Mouse (Mus musculus): ENCODE data around the gene Fmo1. TPM values are rescaled to one million over a fixed set of nuclear protein-coding genes. Genes with fewer than 3 reads are reported as not detected.

Fmo1 gene
- polyA plus RNA-seq, 1 experiment: 7.1 TPM

GRCm38 (mm10) chr1:162859996-162860605 is 6.3 kb downstream of the Fmo1 start:
- no peaks in the 10 kb centered on the region for H3K27me3 ChIP-seq (ENCODE audit: control insufficient read depth, insufficient read depth, low read length)
- no peak overlapping the region for H3K4me3 ChIP-seq (replicated peaks; ENCODE audit: insufficient read depth, low read depth, low read length)
- no peaks in the 10 kb centered on the region for H3K4me1 ChIP-seq (ENCODE audit: control insufficient read depth, insufficient read depth, low read length)
- H3K27ac ChIP-seq (ENCODE audit: insufficient read depth, low read length): no peak overlapping the region
- DNase-seq: peak in 1 of 2 experiments; percentile 3
- 21% methylated on average over 9 of the region's 9 CpGs for WGBS
- TF ChIP-seq CTCF (IDR thresholded peaks at IDR 0.05; ENCODE audit: borderline replicate concordance, insufficient read depth, low read depth, low read length) (no peak), POLR2A (IDR thresholded peaks at IDR 0.05; ENCODE audit: borderline replicate concordance, insufficient read depth, low read length) (no peak)

DNA sequence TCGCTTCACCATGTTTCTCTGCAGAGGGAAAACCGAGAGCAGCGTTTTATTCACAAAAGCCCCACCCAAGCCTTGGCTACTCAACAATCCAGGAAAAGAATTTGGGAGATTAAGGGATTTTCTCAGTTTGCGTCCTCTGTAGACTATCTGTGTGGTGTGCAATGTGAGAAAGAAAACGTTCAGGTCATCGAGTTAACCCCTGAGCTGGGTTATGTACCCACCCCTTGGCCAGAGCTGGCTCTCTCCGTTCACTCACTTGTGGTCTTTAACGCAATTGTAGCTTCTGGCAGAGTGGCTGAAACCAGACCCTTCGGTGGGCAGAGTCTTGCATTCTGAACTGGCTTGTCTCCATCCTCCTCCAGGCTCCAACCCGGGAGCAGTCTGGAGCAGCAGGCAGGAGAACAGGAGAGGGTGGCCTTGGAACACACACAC is 6.8 kb downstream of the Fmo1 start:
- Histone ChIP-seq H3K4me1 (ENCODE audit: control insufficient read depth, insufficient read depth, low read length) (no peaks in the 10 kb centered on the region), H3K4me3 (replicated peaks; ENCODE audit: insufficient read depth, low read depth, low read length) (no peak overlapping the region), H3K27ac (ENCODE audit: insufficient read depth, low read length) (no peak overlapping the region), H3K27me3 (ENCODE audit: control insufficient read depth, insufficient read depth, low read length) (no peaks in the 10 kb centered on the region)
- TF ChIP-seq POLR2A (IDR thresholded peaks at IDR 0.05; ENCODE audit: borderline replicate concordance, insufficient read depth, low read length) (no peak), CTCF (IDR thresholded peaks at IDR 0.05; ENCODE audit: borderline replicate concordance, insufficient read depth, low read depth, low read length) (no peak)
- WGBS: 20% methylated on average over 10 of the region's 10 CpGs
- DNase-seq: no peak

DNA sequence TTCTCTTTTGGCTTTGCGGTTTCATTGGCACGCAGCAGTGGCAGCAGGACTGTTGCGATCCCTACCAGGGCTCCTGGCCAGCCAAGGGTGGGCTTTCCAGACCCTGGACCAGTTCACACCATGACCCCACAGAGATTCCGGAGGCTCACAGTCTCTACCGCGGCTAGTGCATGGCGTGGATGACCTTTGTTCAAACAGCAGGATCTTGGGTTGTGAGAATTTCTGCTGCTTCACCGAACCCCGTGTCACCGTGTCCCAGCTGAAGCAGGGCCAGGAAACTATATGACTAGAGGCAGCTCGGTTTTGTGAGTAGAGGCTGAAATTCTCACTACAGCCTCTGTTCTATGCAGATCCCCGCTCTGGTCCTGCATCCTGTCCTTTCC is 7.7 kb downstream of the Fmo1 start:
- WGBS: 6% methylated on average over 12 of the region's 12 CpGs
- peak overlapping the region; percentile 46 for H3K4me3 ChIP-seq (replicated peaks; ENCODE audit: insufficient read depth, low read depth, low read length)

GRCm38 (mm10) chr1:162857766-162858747 is 8.4 kb downstream of the Fmo1 start:
- DNase-seq: no peak
- Histone ChIP-seq H3K27me3 (ENCODE audit: control insufficient read depth, insufficient read depth, low read length) (no peaks in the 10 kb centered on the region), H3K4me1 (ENCODE audit: control insufficient read depth, insufficient read depth, low read length) (no peaks in the 10 kb centered on the region), H3K27ac (ENCODE audit: insufficient read depth, low read length) (no peak overlapping the region), H3K4me3 (replicated peaks; ENCODE audit: insufficient read depth, low read depth, low read length) (no peak overlapping the region)
- TF ChIP-seq CTCF (IDR thresholded peaks at IDR 0.05; ENCODE audit: borderline replicate concordance, insufficient read depth, low read depth, low read length) (no peak), POLR2A (IDR thresholded peaks at IDR 0.05; ENCODE audit: borderline replicate concordance, insufficient read depth, low read length) (no peak)
- WGBS: 32% methylated on average over 18 of the region's 18 CpGs

More for the DNA sequence above, 7.7 kb downstream of the Fmo1 start:
- TF ChIP-seq POLR2A (IDR thresholded peaks at IDR 0.05; ENCODE audit: borderline replicate concordance, insufficient read depth, low read length): no peak
- TF ChIP-seq CTCF (IDR thresholded peaks at IDR 0.05; ENCODE audit: borderline replicate concordance, insufficient read depth, low read depth, low read length): no peak
- no peaks in the 10 kb centered on the region for H3K4me1 ChIP-seq (ENCODE audit: control insufficient read depth, insufficient read depth, low read length)
- DNase-seq: peak in 1 of 2 experiments; percentile 3
- H3K27me3 ChIP-seq (ENCODE audit: control insufficient read depth, insufficient read depth, low read length): no peaks in the 10 kb centered on the region
- H3K27ac ChIP-seq (ENCODE audit: insufficient read depth, low read length): no peak overlapping the region

- Histone ChIP-seq H3K27me3 (ENCODE audit: control insufficient read depth, insufficient read depth, low read length) (no peaks in the 10 kb centered on the region), H3K4me1 (ENCODE audit: control insufficient read depth, insufficient read depth, low read length) (no peaks in the 10 kb centered on the region), H3K4me3 (replicated peaks; ENCODE audit: insufficient read depth, low read depth, low read length) (no peak overlapping the region), H3K27ac (ENCODE audit: insufficient read depth, low read length) (no peak overlapping the region)
- no peak for TF ChIP-seq CTCF (IDR thresholded peaks at IDR 0.05; ENCODE audit: borderline replicate concordance, insufficient read depth, low read depth, low read length)
- TF ChIP-seq POLR2A (IDR thresholded peaks at IDR 0.05; ENCODE audit: borderline replicate concordance, insufficient read depth, low read length): no peak
- no peak for DNase-seq
- WGBS: 71% methylated on average over 3 of the region's 3 CpGs
These were observed 12.5 kb downstream of the Fmo1 start for GRCm38 (mm10) chr1:162853812-162854482.

GRCm38 (mm10) chr1:162847554-162847953 is 18.9 kb downstream of the Fmo1 start:
- H3K27ac ChIP-seq (ENCODE audit: insufficient read depth, low read length): no peak overlapping the region
- 98% methylated on average over 6 of the region's 6 CpGs for WGBS
- H3K4me1 ChIP-seq (ENCODE audit: control insufficient read depth, insufficient read depth, low read length): no peaks in the 10 kb centered on the region
- no peak overlapping the region for H3K4me3 ChIP-seq (replicated peaks; ENCODE audit: insufficient read depth, low read depth, low read length)
- H3K27me3 ChIP-seq (ENCODE audit: control insufficient read depth, insufficient read depth, low read length): no peaks in the 10 kb centered on the region; the same call in 1 of the 2 replicates
- no peak for TF ChIP-seq CTCF (IDR thresholded peaks at IDR 0.05; ENCODE audit: borderline replicate concordance, insufficient read depth, low read depth, low read length)
- TF ChIP-seq POLR2A (IDR thresholded peaks at IDR 0.05; ENCODE audit: borderline replicate concordance, insufficient read depth, low read length): no peak
- DNase-seq: no peak

DNA sequence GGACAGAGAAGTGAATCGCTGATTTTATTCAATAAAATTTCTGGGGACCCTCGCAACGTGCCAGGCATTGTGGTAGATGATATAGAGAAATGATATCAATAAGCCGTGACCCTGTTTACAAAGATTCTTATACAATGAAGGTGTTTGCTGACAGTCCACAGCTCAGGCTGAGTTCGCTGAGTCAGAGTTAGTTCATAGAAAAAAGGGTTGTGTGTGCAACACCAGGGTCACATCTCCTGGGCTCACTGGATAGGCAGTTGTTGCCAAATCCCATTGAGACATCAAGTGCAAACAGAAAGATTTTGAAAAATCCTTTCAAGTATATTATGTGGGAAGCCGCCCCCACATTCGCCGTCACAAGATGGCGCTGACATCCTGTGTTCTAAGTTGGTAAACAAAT is 26.2 kb downstream of the Fmo1 start:
- TF ChIP-seq POLR2A (IDR thresholded peaks at IDR 0.05; ENCODE audit: borderline replicate concordance, insufficient read depth, low read length) (no peak), CTCF (IDR thresholded peaks at IDR 0.05; ENCODE audit: borderline replicate concordance, insufficient read depth, low read depth, low read length) (no peak)
- no peak overlapping the region for H3K4me3 ChIP-seq (replicated peaks; ENCODE audit: insufficient read depth, low read depth, low read length)
- H3K27me3 ChIP-seq (ENCODE audit: control insufficient read depth, insufficient read depth, low read length): no peaks in the 10 kb centered on the region
- DNase-seq: no peak
- no peak overlapping the region for H3K27ac ChIP-seq (ENCODE audit: insufficient read depth, low read length)
- 95% methylated on average over 9 of the region's 9 CpGs for WGBS
- H3K4me1 ChIP-seq (ENCODE audit: control insufficient read depth, insufficient read depth, low read length): no peaks in the 10 kb centered on the region
